8 mouse cellular contexts compared by ENCODE assay signal in genomic region chr2:118599087-118599486, GRCm38 (mm10). TPM values are rescaled to one million over a fixed set of nuclear protein-coding genes. Genes with fewer than 3 reads are reported as not detected.
DNase-seq lines count a peak whose midpoint lies in the region; ATAC-seq and TF ChIP-seq lines count a peak whose summit lies in the region.

No protein-coding gene starts in this region.

- peak overlapping the region; percentile 81 for H3K4me3 ChIP-seq in heart, embryonic 13.5 days
- peak overlapping the region; percentile 56 for H3K4me3 ChIP-seq in myocyte

- peak overlapping the region; percentile 79 for H3K4me2 ChIP-seq in heart, embryonic 13.5 days
- H3K4me2 ChIP-seq in myocyte (ENCODE audit: low read depth): peak overlapping the region; percentile 60

- no peaks in the 10 kb centered on the region for H3K9me3 ChIP-seq in heart, embryonic 13.5 days

- H3K79me2 ChIP-seq in myocyte (ENCODE audit: control insufficient read depth, insufficient read depth): peaks cover 50% of the 10 kb centered on the region

- peaks cover 37% of the 10 kb centered on the region for H3K4me1 ChIP-seq in heart, embryonic 13.5 days

- 0 out of 2 replicates have a peak overlapping the region, but pooled peaks have one; percentile 67 for H3K27ac ChIP-seq in heart, embryonic 13.5 days (replicated peaks)

- H3ac ChIP-seq in myocyte (ENCODE audit: control insufficient read depth, insufficient read length): no peak overlapping the region

- intact Hi-C loops in heart, postnatal 14 days (cut with DNase I): loop anchor here (2.0 kb wide), 1 partner anchor 50 kb away; the partner anchor contains the start of gene Bmf

- no peak for DNase-seq in heart, postnatal 14 days
- DNase-seq in c-Kit-negative CD71-positive TER-119-positive erythroid progenitor cells, embryonic 14.5 days (ENCODE audit: low read depth, low spot score): peak; percentile 2
- DNase-seq in induced T-regulatory cell, adult 2 months (ENCODE audit: low read depth): peak; percentile 44
- no peak for DNase-seq in gastrocnemius, postnatal 4 days (ENCODE audit: low spot score in 2 of 2)
- no peak for DNase-seq in frontal cortex, postnatal 25 days (ENCODE audit: low spot score in 2 of 2)
- no peak for DNase-seq in layer of hippocampus, adult 8-10 months (ENCODE audit: low spot score in 2 of 2)

- ATAC-seq in heart, embryonic 13.5 days (ENCODE audit: extremely low read depth, insufficient number of reproducible peaks, low FRiP score, low TSS enrichment): no peak

- peak overlapping the region; percentile 91 for H3K9ac ChIP-seq in heart, embryonic 13.5 days

- no peaks in the 10 kb centered on the region for H3K27me3 ChIP-seq in heart, embryonic 13.5 days (replicated peaks)
- H3K27me3 ChIP-seq in myocyte (ENCODE audit: control insufficient read depth, insufficient read depth, insufficient read length): no peaks in the 10 kb centered on the region

- no peak for TF ChIP-seq POLR2A in myocyte (IDR thresholded peaks at IDR 0.05; ENCODE audit: insufficient read length, low read depth)

- peaks cover 42% of the 10 kb centered on the region for H3K36me3 ChIP-seq in heart, embryonic 13.5 days
- H3K36me3 ChIP-seq in myocyte (ENCODE audit: control insufficient read depth, insufficient read depth): peaks cover 4% of the 10 kb centered on the region

- 32% methylated on average over 5 of the region's 5 CpGs for WGBS in heart, embryonic 13.5 days

TF ChIP-seq in myocyte, 11 proteins besides CTCF, POLR2A, EP300 and RAD21:
- TF ChIP-seq MYOD1 (IDR thresholded peaks at IDR 0.05; ENCODE audit: control insufficient read depth in 1 of 3, insufficient read length in 2 of 3, low read depth in 2 of 3): no peak
- no peak for TF ChIP-seq TCF3 (IDR thresholded peaks at IDR 0.05; ENCODE audit: insufficient read length, low read depth)
- no peak for TF ChIP-seq TCF12 (IDR thresholded peaks at IDR 0.05; ENCODE audit: insufficient read depth, poor library complexity, severe bottlenecking)
- TF ChIP-seq MYOG (IDR thresholded peaks at IDR 0.05; ENCODE audit: control insufficient read depth in 1 of 3, insufficient read depth in 1 of 3, insufficient read length in 2 of 3, low read depth in 2 of 3): no peak
- TF ChIP-seq POLR2AphosphoS2 (IDR thresholded peaks at IDR 0.05; ENCODE audit: insufficient read length, low read depth): no peak
- TF ChIP-seq CEBPB (IDR thresholded peaks at IDR 0.05; ENCODE audit: insufficient read depth, poor library complexity, severe bottlenecking): no peak
- TF ChIP-seq MAX (IDR thresholded peaks at IDR 0.05; ENCODE audit: low read depth): no peak
- TF ChIP-seq SRF (IDR thresholded peaks at IDR 0.05; ENCODE audit: control insufficient read depth, insufficient read length, low read depth): no peak
- no peak for TF ChIP-seq REST (IDR thresholded peaks at IDR 0.05; ENCODE audit: insufficient read depth, insufficient read length)
- TF ChIP-seq USF1 (IDR thresholded peaks at IDR 0.05; ENCODE audit: low read depth): no peak
- TF ChIP-seq E2F4 (IDR thresholded peaks at IDR 0.05; ENCODE audit: insufficient read depth): no peak

RNA-seq across cellular contexts. Expression of gene Bub1b, which starts 1.1 kb away (rescaled TPM):
- 64.3 and 69.9 TPM in 2 replicates for polyA plus RNA-seq in heart, embryonic 13.5 days (2015; fragmentation: Nextera tagmentation; extraction: Ambion mirVana)
- total RNA-seq in heart, postnatal 14 days (2021): 1 to 10 TPM; 3.8 to 8.5 TPM
- polyA plus RNA-seq in myocyte (2012; fragmentation: generic; extraction: Trizol): 25.6 TPM
- 10 to 100 TPM; 21.1 to 23.3 TPM for total RNA-seq in gastrocnemius, postnatal 4 days (2021)
- total RNA-seq in layer of hippocampus, adult 8-10 months (2022): 1 to 10 TPM; 2.1 to 3.3 (median 2.3) TPM

RNA-seq across cellular contexts. Expression of gene Bmf, which starts 49.6 kb away (rescaled TPM):
- 2.5 and 2.9 TPM in 2 replicates for polyA plus RNA-seq in heart, embryonic 13.5 days (2015; fragmentation: Nextera tagmentation; extraction: Ambion mirVana)
- total RNA-seq in heart, postnatal 14 days (2021): 10 to 100 TPM; 18.6 to 21.7 TPM
- 4.8 TPM for polyA plus RNA-seq in myocyte (2012; fragmentation: generic; extraction: Trizol)
- total RNA-seq in gastrocnemius, postnatal 4 days (2021): 10 to 100 TPM; 20.5 to 22.9 TPM
- total RNA-seq in layer of hippocampus, adult 8-10 months (2022): 1 to 10 TPM; 2.0 to 8.6 (median 4.1) TPM

Comparison
In these comparisons a context has a peak if more than half of its experiments do, and no peak if none do; other contexts are left out.
1. DNase-seq: peak in c-Kit-negative CD71-positive TER-119-positive erythroid progenitor cells, embryonic 14.5 days (single experiment) and induced T-regulatory cell, adult 2 months (single experiment); none in heart, postnatal 14 days (0 of 2), gastrocnemius, postnatal 4 days (0 of 2), frontal cortex, postnatal 25 days (0 of 2) and layer of hippocampus, adult 8-10 months (0 of 2).